Mouse (Mus musculus): ENCODE results near the gene Vps29. TPM values are rescaled to one million over a fixed set of nuclear protein-coding genes. Genes with fewer than 3 reads are reported as not detected.

Vps29 gene
- polyA plus RNA-seq, 1 experiment: 32.0 TPM

- Histone ChIP-seq H3K4me3 (replicated peaks; ENCODE audit: control insufficient read depth, low read depth, low read length) (no peak overlapping the region), H3K4me1 (ENCODE audit: control insufficient read depth, insufficient read depth, low read length) (peaks cover 4% of the 10 kb centered on the region; the same call in 1 of the 2 replicates), H3K27ac (ENCODE audit: control insufficient read depth, insufficient read depth, low read depth, low read length, poor library complexity) (no peak overlapping the region)
- WGBS: 4% methylated on average over 5 of the region's 5 CpGs
- no peak for TF ChIP-seq POLR2A (IDR thresholded peaks at IDR 0.05; ENCODE audit: borderline replicate concordance, control insufficient read depth, low read depth, low read length)
- peak; percentile 97 for TF ChIP-seq CTCF (IDR thresholded peaks at IDR 0.05; ENCODE audit: control insufficient read depth, insufficient read depth, low read length)
These were observed 9.9 kb upstream of the Vps29 start for GRCm38 (mm10) chr5:122344260-122344659.

GRCm38 (mm10) chr5:122345777-122346176, 8.4 kb upstream of the Vps29 start:
- TF ChIP-seq POLR2A (IDR thresholded peaks at IDR 0.05; ENCODE audit: borderline replicate concordance, control insufficient read depth, low read depth, low read length) (no peak), CTCF (IDR thresholded peaks at IDR 0.05; ENCODE audit: control insufficient read depth, insufficient read depth, low read length) (no peak)
- peaks cover 4% of the 10 kb centered on the region; the same call in 1 of the 2 replicates for H3K4me1 ChIP-seq (ENCODE audit: control insufficient read depth, insufficient read depth, low read length)
- no peak overlapping the region for H3K27ac ChIP-seq (ENCODE audit: control insufficient read depth, insufficient read depth, low read depth, low read length, poor library complexity)
- H3K4me3 ChIP-seq (replicated peaks; ENCODE audit: control insufficient read depth, low read depth, low read length): no peak overlapping the region
- 78% methylated on average over 4 of the region's 4 CpGs for WGBS

- Histone ChIP-seq H3K4me1 (ENCODE audit: control insufficient read depth, insufficient read depth, low read length) (no peaks in the 10 kb centered on the region; the same call in 1 of the 2 replicates), H3K4me3 (replicated peaks; ENCODE audit: control insufficient read depth, low read depth, low read length) (peak overlapping the region; percentile 85), H3K27ac (ENCODE audit: control insufficient read depth, insufficient read depth, low read depth, low read length, poor library complexity) (peak overlapping the region; percentile 65)
- TF ChIP-seq CTCF (IDR thresholded peaks at IDR 0.05; ENCODE audit: control insufficient read depth, insufficient read depth, low read length): no peak
- no peak for TF ChIP-seq POLR2A (IDR thresholded peaks at IDR 0.05; ENCODE audit: borderline replicate concordance, control insufficient read depth, low read depth, low read length)
- WGBS: 1% methylated on average over 57 of the region's 57 CpGs
These were observed 411 bp downstream of the Vps29 start for GRCm38 (mm10) chr5:122354492-122355067.

- WGBS: under 1% methylated on average over 39 of the region's 46 CpGs
- TF ChIP-seq CTCF (IDR thresholded peaks at IDR 0.05; ENCODE audit: control insufficient read depth, insufficient read depth, low read length) (no peak), POLR2A (IDR thresholded peaks at IDR 0.05; ENCODE audit: borderline replicate concordance, control insufficient read depth, low read depth, low read length) (no peak)
- H3K4me1 ChIP-seq (ENCODE audit: control insufficient read depth, insufficient read depth, low read length): no peaks in the 10 kb centered on the region
- H3K27ac ChIP-seq (ENCODE audit: control insufficient read depth, insufficient read depth, low read depth, low read length, poor library complexity): peak within 1 kb of the TSS; percentile 90
- peak within 1 kb of the TSS; percentile 94 for H3K4me3 ChIP-seq (replicated peaks; ENCODE audit: control insufficient read depth, low read depth, low read length)
These were observed 17.5 kb downstream of the Vps29 start, which contains the start of gene Gpn3 for GRCm38 (mm10) chr5:122371591-122372191. Gene Gpn3 (plus strand): TSS chr5:122371876.

GRCm38 (mm10) chr5:122372192-122372769, 18.1 kb downstream of the Vps29 start, which contains the start of gene Fam216a:
Gene Fam216a (minus strand): TSS chr5:122372364.
- under 1% methylated on average over 53 of the region's 53 CpGs for WGBS
- TF ChIP-seq CTCF (IDR thresholded peaks at IDR 0.05; ENCODE audit: control insufficient read depth, insufficient read depth, low read length) (no peak), POLR2A (IDR thresholded peaks at IDR 0.05; ENCODE audit: borderline replicate concordance, control insufficient read depth, low read depth, low read length) (peak; percentile 90; the same call in 1 of the 2 replicates)

GRCm38 (mm10) chr5:122372878-122373277, 18.7 kb downstream of the Vps29 start:
- H3K27ac ChIP-seq (ENCODE audit: control insufficient read depth, insufficient read depth, low read depth, low read length, poor library complexity): peak overlapping the region; percentile 90
- WGBS: 3% methylated on average over 5 of the region's 5 CpGs
- no peak for TF ChIP-seq POLR2A (IDR thresholded peaks at IDR 0.05; ENCODE audit: borderline replicate concordance, control insufficient read depth, low read depth, low read length)
- TF ChIP-seq CTCF (IDR thresholded peaks at IDR 0.05; ENCODE audit: control insufficient read depth, insufficient read depth, low read length): no peak
- H3K4me1 ChIP-seq (ENCODE audit: control insufficient read depth, insufficient read depth, low read length): no peaks in the 10 kb centered on the region
- H3K4me3 ChIP-seq (replicated peaks; ENCODE audit: control insufficient read depth, low read depth, low read length): peak overlapping the region; percentile 94

More at GRCm38 (mm10) chr5:122372192-122372769, 18.1 kb downstream of the Vps29 start, which contains the start of gene Fam216a:
- peak within 1 kb of the TSS; percentile 90 for H3K27ac ChIP-seq (ENCODE audit: control insufficient read depth, insufficient read depth, low read depth, low read length, poor library complexity)
- H3K4me1 ChIP-seq (ENCODE audit: control insufficient read depth, insufficient read depth, low read length): no peaks in the 10 kb centered on the region
- H3K4me3 ChIP-seq (replicated peaks; ENCODE audit: control insufficient read depth, low read depth, low read length): peak within 1 kb of the TSS; percentile 94

- 76% methylated on average over 4 of the region's 4 CpGs for WGBS
- TF ChIP-seq CTCF (IDR thresholded peaks at IDR 0.05; ENCODE audit: control insufficient read depth, insufficient read depth, low read length): no peak
- TF ChIP-seq POLR2A (IDR thresholded peaks at IDR 0.05; ENCODE audit: borderline replicate concordance, control insufficient read depth, low read depth, low read length): no peak
- H3K27ac ChIP-seq (ENCODE audit: control insufficient read depth, insufficient read depth, low read depth, low read length, poor library complexity): no peak overlapping the region
These were observed 23.1 kb downstream of the Vps29 start for GRCm38 (mm10) chr5:122377101-122377833.

GRCm38 (mm10) chr5:122378171-122378570, 24.0 kb downstream of the Vps29 start:
- Histone ChIP-seq H3K4me3 (replicated peaks; ENCODE audit: control insufficient read depth, low read depth, low read length) (no peak overlapping the region), H3K27ac (ENCODE audit: control insufficient read depth, insufficient read depth, low read depth, low read length, poor library complexity) (no peak overlapping the region), H3K4me1 (ENCODE audit: control insufficient read depth, insufficient read depth, low read length) (no peaks in the 10 kb centered on the region)
- no peak for TF ChIP-seq POLR2A (IDR thresholded peaks at IDR 0.05; ENCODE audit: borderline replicate concordance, control insufficient read depth, low read depth, low read length)
- no peak for TF ChIP-seq CTCF (IDR thresholded peaks at IDR 0.05; ENCODE audit: control insufficient read depth, insufficient read depth, low read length)
- WGBS: 93% methylated on average over 12 of the region's 12 CpGs

More at GRCm38 (mm10) chr5:122377101-122377833, 23.1 kb downstream of the Vps29 start:
- no peaks in the 10 kb centered on the region for H3K4me1 ChIP-seq (ENCODE audit: control insufficient read depth, insufficient read depth, low read length)
- H3K4me3 ChIP-seq (replicated peaks; ENCODE audit: control insufficient read depth, low read depth, low read length): no peak overlapping the region

Data from bone marrow, adult 2 months (tissue).